Mouse (Mus musculus) telencephalon, adult 2 months (tissue): ENCODE data around the gene Hnrnpul1.
A peak's percentile ranks its signal among the peaks of the same experiment; 100 is the strongest.

Source experiments
- DNase-seq: peaks from one replicate; pipeline ENCODE4 v3.0.0-alpha.2; 2011; ENCODE audit warnings: low read depth, low spot score

The Hnrnpul1 gene

DNA sequence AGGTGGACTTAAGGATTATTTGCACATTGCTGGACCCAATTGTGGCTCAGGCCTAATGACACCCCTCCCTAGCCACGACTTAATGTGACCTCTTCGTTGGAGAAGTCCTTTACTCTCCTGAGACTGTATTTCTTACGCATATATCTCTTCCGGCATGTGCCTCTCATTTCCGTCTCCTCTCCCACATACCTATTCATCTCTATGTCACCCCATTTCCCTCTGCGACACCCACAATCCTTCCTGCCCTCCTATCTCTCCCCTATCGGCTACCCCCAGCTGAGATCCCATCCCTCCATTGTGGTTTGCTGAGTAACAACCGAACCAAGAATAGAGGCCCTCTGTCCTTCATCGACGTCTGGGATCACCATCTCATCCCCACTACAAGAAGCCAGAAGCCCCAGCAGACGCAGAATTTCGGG is 64.9 kb downstream of the Hnrnpul1 start:
- no peak for DNase-seq

DNA sequence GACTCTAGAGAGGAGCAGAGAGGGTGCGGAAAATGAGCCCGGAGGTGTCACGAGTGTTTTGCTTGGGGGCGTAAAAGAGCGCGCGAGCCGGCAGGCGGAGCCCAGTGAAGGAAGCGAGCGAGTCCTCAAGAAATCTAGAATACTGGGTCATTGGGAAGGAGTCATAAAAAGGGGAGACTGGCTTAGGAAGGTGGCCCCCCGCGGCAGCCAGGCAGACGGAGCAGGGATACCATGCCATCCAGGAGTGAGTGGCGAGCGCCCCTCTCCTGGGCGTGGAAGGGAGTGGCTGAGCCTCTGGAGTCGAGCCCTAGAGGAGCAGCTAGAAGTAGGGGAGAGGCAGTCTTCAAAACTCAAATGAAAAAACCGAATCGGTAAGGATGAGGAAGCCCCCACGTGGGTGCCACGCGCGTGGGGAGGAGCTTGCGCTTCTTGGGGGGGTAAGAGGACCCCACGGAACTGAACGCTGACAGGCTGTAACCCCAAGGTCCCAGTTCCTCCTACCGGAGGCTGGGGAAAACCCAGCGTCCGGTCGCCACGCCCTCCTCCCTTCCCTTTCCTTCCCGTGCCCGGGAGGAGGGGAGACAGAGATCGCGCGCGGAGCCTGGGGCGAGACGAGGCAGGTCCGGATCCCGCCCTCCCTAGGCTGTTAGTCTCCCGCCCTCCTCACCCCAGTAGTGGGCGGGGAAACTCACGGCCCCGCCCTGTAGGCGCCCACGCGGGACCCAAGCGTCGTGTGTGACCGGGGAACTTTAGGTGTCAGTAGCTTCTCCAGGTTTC is 65.6 kb downstream of the Hnrnpul1 start:
- no peak for DNase-seq

- no peak for DNase-seq
Observed at GRCm38 (mm10) chr7:25687811-25688401, 66.7 kb downstream of the Hnrnpul1 start.

- no peak for DNase-seq
Observed at GRCm38 (mm10) chr7:25686680-25687531, 67.7 kb downstream of the Hnrnpul1 start, which contains the start of gene Tgfb1. Gene Tgfb1, plus strand, starts transcription at chr7:25687002.

DNA sequence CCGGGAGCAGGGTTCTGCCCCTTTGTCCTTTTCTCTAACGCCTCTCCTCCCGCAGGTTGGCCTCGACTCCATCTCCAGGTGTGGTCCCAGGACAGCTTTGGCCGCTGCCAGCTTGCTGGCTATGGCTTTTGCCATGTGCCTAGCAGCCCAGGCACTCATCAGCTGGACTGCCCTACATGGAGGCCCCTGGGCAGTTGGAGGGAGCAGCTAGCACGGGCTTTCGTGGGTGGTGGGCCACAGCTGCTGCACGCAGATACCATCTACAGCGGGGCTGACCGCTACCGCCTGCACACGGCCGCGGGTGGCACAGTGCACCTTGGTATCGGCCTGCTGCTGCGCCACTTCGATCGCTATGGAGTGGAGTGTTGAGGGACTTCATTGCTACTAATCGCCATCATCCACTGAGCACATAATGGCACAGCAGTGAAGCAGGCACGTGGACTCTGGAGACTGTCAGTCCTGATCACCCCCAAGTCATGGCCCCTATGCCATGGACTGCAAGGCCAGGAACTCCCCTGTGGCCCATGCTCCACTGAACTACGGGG is 68.6 kb downstream of the Hnrnpul1 start:
- DNase-seq, result no peak

- DNase-seq, result no peak
Observed at GRCm38 (mm10) chr7:25684659-25685058, 69.9 kb downstream of the Hnrnpul1 start.

GRCm38 (mm10) chr7:25683474-25684180 is 70.9 kb downstream of the Hnrnpul1 start:
- no peak for DNase-seq

GRCm38 (mm10) chr7:25681341-25682231 is 73.0 kb downstream of the Hnrnpul1 start:
- DNase-seq, result no peak

DNA sequence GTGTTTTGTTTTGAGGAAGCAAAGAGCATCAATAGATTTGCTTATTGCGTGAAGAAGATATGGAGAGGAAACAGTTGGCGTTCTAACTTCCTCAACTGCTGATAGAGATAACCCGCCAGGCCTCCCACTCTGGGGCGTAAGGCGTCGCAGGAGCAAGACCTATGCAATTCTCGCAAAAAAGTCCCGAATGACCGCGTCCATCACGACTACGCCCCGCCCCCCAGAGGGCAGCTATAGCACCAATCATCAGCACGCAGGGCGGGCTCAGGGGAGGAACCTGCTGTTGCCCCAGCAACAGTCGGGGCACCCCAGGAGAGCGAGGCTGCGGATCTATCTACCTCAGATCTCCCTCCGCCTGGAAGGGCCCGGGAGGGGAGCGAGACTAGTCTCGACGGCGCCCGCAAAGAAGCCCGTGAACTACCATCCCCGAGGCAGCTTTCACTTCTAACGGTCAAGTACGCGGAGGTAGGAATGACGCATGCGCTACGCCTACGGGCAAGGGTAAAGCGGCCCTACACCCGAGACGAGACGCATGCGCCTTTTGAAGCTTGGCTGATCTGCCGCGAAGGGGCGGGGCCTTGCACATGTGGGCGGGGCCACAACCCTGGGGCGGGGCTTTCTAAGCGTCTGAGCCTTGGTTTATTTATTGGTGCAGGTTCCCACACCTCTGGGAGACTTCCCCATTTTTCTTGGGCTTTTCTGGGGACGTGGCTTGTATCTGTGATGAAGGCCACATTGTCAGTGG is 73.9 kb downstream of the Hnrnpul1 start, which contains the start of gene B9d2:
B9d2 (plus strand) TSS at position 267 of the 745 bp plus-strand sequence.
- peak; percentile 89 for DNase-seq

DNA sequence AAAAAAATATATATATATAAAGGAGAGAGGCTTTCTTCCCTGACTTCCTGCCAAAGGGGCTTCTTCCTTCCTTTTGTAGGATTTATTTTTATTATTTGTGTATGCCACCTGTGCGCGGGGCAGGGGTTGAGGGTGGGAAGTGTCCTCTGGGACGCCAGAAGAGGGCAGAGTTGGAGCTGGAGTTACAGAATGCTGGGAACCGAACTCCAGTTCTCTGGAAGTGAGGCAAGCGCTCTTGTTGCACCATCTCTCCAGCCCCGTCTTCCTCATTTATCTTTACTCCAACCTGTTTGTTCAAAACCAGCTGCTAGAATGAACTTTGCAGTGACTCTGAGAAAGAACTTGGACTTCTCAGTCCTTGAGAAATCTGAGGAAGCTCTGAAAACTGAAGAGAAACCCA is 74.6 kb downstream of the Hnrnpul1 start:
- no peak for DNase-seq

GRCm38 (mm10) chr7:25677013-25677412 is 77.5 kb downstream of the Hnrnpul1 start:
- no peak for DNase-seq

DNA sequence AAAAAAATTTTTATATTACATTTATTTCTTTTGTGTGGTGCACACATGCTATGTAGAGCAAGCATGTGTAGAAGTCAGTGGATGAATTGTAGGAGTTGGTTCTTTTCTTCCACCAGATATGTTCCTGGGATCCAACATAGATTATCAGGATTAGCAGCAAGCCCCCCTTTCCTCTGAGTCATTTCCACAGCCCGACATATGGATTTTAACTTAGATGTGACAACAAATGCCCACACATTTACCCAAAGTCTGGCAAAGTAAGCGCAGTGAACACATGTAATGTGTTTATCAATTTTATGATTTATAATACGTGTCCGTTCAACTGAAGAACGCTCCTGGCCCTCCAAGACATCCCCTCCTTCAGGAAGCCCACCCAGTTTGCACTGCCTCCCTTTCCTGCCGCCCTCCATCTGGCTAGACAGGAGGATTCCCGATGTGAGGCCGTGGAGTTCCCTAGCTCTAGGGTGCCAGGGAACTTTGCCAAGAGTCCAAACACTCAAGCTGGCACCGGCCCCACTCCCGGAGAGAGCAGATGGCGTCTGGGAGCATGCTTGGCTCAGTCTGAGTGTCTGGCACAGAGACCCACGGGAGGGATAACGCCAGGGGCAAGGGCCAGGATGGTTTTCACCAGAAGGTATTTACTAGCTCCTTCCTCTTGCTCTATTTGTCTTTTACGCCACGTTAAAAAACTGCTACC is 78.3 kb downstream of the Hnrnpul1 start:
- DNase-seq, result peak; percentile 81

DNA sequence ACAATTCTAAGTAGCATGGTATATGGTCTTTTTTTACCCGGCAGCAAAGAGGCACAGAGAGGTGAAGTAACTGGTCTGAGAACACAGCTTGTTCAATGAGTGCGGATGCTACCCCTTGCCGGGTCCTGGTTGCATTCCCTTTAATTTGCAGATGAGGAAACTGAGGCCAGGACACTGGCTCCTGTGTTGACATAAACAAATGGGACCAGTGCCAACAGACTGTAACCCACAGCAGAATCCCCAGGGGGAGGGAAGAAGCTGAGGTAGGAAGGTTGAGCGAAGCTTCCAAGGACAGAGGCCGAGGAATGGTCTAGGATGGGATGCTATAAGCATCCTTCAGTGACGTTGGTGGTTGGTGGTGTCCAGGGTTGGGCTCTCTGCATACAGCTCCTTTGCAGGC is 79.2 kb downstream of the Hnrnpul1 start:
- DNase-seq, result no peak

- no peak for DNase-seq
Observed at GRCm38 (mm10) chr7:25674719-25675300, 79.7 kb downstream of the Hnrnpul1 start, which contains the start of gene Tmem91. Gene Tmem91, minus strand, starts transcription at chr7:25675166.

- DNase-seq, result no peak
Observed at GRCm38 (mm10) chr7:25674297-25674696, 80.3 kb downstream of the Hnrnpul1 start.

DNA sequence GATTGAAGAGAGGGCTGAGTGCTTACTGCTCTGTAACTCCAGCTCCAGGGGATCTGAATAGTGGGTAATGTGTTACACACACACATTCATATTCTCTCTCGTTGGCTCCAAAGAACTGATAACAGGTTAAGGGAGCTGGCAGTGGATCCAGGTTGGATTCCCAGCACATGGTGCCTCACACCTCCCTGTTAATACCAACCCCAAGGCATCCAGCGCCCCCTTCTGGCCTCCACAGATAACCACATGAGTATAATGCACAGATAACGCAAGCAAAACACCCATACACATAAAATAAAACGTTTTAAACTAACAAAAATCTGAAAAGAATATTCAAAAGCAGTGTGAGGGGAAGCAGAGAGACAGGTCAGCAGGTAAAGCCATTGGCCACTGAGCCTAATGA is 82.1 kb downstream of the Hnrnpul1 start:
- no peak for DNase-seq

- DNase-seq, result no peak
Observed at GRCm38 (mm10) chr7:25671686-25672085, 82.9 kb downstream of the Hnrnpul1 start.
